Mouse (Mus musculus) large intestine, adult 2 months (tissue): ENCODE data around the gene Hexdc. TPM values are rescaled to one million over a fixed set of nuclear protein-coding genes. Genes with fewer than 3 reads are reported as not detected.

Source experiments
- DNase-seq: peaks from one replicate; pipeline ENCODE4 v3.0.0-alpha.2; 2012; ENCODE audit warnings: low read depth, low spot score
- WGBS: fragments of 180-500 bp; shearing (Covaris S2); methylation state at CpG from one replicate; pipeline ENCODE4 v1.1.7; 2018; 5-methylcytosine and 5-hydroxymethylcytosine counted together
- polyA plus RNA-seq: library from polyadenylated mRNA; depleted of rRNA; stranded (reverse); fragments of >200 nt; gene quantifications from 2 replicates; pipeline ENCODE4 v1.2.3, GENCODE M21; 2012; rRNA removed

Gene Hexdc
- 19.4 and 24.4 TPM in 2 replicates for polyA plus RNA-seq

GRCm38 (mm10) chr11:121204161-121205006 lies at the start of gene Hexdc, which contains the start of gene Ogfod3:
Gene Hexdc (plus strand): TSS chr11:121204433.
Gene Ogfod3 (minus strand): TSS chr11:121204711.
- WGBS = under 1% methylated on average over 70 of the region's 70 CpGs
- peak; percentile 89 for DNase-seq

DNA sequence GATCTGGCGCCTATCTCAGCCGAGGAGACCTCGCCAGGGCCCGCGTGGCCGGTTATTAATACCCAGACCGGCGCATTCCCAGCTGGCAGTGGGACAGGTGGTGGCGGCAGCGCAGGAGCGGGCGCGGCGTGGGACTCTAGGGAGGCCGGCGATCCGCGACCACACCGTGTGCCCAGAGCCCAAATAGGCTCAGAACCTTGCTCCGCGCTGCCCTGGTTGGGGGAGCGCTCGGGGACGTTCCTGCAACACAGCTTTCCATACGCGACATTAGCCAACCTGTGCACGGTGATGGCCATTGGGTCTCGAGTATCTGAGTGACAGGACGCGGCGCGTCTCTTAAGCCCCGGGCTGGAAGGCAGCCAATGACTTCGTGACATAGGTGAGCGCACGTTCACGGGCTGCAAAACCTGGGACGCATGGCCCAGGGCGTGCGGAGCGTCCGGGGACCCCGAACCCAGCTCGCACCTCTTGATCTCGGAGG lies 47.8 kb upstream of the Hexdc start:
- DNase-seq = no peak
- WGBS = 2% methylated on average over 45 of the region's 45 CpGs

DNA sequence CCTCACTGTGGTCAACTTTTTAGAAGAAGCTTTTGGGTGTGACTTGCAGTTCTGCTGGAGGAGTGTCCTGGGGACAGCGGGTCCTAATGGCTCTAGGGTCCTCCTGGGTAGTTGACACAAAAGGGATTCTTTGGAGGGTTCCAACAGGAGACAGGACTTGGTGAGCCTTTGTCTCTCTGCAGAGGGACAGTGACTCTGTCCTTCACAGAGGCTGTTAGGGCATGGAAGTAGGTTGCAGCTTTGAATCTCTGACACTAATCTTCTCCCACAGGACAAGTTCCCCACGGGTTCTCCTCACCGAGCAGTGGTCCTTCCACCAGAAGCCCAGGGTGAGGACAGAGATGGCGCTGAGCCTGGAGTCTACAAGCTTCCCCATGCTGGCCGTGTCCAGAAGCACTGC lies 44.3 kb upstream of the Hexdc start, which contains the start of gene Uts2r:
Uts2r (plus strand) TSS at position 301 of the 400 bp plus-strand sequence.
- 86% methylated on average over 5 of the region's 5 CpGs for WGBS
- DNase-seq = no peak

- 93% methylated on average over 26 of the region's 26 CpGs for WGBS
- DNase-seq = no peak
These were observed 43.4 kb upstream of the Hexdc start for GRCm38 (mm10) chr11:121160636-121161346.

DNA sequence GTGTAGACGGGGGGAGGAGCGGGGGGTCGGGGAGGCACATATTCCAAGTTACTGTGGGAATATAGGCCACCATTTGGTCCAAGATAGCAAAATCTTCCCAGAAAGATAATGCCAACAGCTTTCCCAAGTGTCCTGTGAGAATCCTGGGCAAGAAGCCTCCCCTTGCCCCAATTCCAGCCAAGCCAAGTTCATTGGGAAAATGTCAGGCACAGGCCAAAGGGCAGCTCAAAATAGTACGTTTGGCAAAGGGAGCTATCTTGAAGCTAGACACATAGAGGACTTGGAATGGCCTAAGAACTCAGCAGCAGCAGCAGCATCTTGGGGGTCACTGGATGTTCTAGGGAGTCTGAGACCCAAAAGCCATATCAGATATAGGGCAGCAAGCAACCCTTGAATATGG lies 40.5 kb upstream of the Hexdc start:
- WGBS = 79% methylated on average over 4 of the region's 4 CpGs
- DNase-seq = no peak

DNA sequence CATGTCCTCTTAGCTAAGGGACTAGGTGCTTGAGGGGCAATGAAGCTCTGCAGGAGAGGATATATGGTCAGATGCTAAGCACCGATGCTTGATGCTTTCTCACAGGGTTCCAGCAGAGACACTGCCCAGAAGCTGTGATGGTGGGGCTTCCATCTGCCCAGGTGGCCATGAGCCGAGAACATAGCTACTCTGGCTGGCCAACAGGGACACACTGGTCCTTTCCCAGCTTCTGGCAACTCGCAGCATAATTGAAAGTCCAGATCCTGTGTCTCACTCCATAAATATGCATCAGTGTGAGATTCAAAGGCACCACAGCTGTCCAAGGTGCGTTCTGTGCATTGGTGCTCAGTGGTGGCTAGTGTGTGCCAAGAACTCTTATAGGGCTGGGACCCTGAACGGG lies 31.0 kb upstream of the Hexdc start:
- 81% methylated on average over 5 of the region's 5 CpGs for WGBS

GRCm38 (mm10) chr11:121174234-121174633 lies 30.0 kb upstream of the Hexdc start:
- DNase-seq = no peak
- whole genome bisulfite sequencing = 66% methylated on average over 3 of the region's 3 CpGs

More for the DNA sequence above, 31.0 kb upstream of the Hexdc start:
- no peak for DNase-seq

GRCm38 (mm10) chr11:121176285-121177270 lies 27.7 kb upstream of the Hexdc start:
- DNase-seq = peak; percentile 44
- WGBS = 55% methylated on average over 12 of the region's 12 CpGs

- 80% methylated on average over 3 of the region's 3 CpGs for WGBS
These were observed 14.6 kb upstream of the Hexdc start for GRCm38 (mm10) chr11:121189681-121190080.

GRCm38 (mm10) chr11:121192742-121193141 lies 11.5 kb upstream of the Hexdc start:
- WGBS = 80% methylated on average over 2 of the region's 2 CpGs
- no peak for DNase-seq

More at GRCm38 (mm10) chr11:121189681-121190080, 14.6 kb upstream of the Hexdc start:
- DNase-seq = no peak

DNA sequence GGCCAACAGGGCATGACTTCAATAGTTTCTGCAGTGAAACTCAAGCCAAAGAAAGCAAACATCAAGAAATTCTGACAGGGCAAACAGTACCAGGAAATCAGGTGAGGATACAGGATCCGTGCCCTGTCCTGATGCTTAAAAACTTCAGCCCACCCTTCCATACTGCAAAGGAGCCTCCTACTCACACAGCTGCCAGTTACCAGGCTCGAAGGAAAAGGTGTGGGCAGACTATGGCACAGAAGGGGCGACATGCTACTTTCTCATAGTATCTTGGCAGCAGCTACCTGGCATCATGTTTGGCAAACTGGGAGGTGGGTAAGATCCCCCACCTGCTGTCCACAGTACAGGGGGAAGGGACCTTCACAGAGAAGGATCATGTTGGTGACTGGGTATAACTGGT lies 10.8 kb upstream of the Hexdc start:
- WGBS = 79% methylated on average over 3 of the region's 3 CpGs

GRCm38 (mm10) chr11:121198622-121199021 lies 5.6 kb upstream of the Hexdc start:
- 49% methylated on average over 2 of the region's 2 CpGs for WGBS
- DNase-seq = no peak

More for the DNA sequence above, 10.8 kb upstream of the Hexdc start:
- DNase-seq = no peak

DNA sequence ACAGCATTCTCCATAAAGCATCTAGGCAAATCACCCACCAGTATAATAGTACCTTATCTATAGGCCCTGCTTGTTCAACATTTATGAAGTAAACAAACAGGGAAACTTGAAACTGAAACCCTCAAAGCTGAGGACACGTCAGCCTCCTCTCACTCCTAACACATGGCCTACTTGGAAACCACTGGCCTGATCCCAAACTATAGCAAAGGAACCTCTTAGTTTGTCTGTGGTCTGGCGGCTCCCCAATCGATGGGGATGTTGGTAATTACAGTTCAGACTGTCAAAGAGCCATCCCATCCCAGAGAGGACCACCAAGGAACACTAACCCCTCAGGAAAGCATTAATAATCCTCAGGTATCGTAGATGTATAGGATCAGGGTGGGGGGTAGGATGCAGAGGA lies 4.4 kb upstream of the Hexdc start:
- 75% methylated on average over 4 of the region's 4 CpGs for WGBS
- DNase-seq = no peak

GRCm38 (mm10) chr11:121200781-121201180 lies 3.5 kb upstream of the Hexdc start:
- 96% methylated on average over 6 of the region's 6 CpGs for WGBS
- DNase-seq = no peak

- DNase-seq = peak; percentile 35
- 32% methylated on average over 11 of the region's 11 CpGs for WGBS
These were observed 2.6 kb upstream of the Hexdc start for GRCm38 (mm10) chr11:121201436-121202198.

DNA sequence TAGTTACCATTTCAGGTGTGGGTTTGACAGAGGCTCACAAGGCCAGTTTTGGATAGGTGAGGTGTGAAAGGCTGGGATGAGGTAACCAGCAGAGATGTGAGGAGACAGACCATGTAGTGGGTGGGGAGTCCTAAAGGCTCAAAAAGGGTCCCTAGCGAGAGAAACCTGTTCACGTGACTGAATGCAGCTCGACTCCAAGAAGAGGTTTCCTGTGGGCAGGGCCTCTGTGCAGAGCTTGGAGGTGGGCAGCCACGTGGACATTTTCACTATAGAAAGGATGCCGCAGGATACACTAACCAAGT lies 423 bp upstream of the Hexdc start:
- WGBS = 0% methylated on average over 5 of the region's 5 CpGs
- DNase-seq = no peak

- DNase-seq = no peak
- 98% methylated on average over 3 of the region's 3 CpGs for WGBS
These were observed 12.6 kb downstream of the Hexdc start for GRCm38 (mm10) chr11:121216831-121217230.

GRCm38 (mm10) chr11:121219776-121220175 lies 15.5 kb downstream of the Hexdc start:
- 89% methylated on average over 11 of the region's 11 CpGs for WGBS
- no peak for DNase-seq

- 92% methylated on average over 5 of the region's 5 CpGs for WGBS
- no peak for DNase-seq
These were observed 16.5 kb downstream of the Hexdc start for GRCm38 (mm10) chr11:121220771-121221170.
